Mouse (Mus musculus): ENCODE measurements around the gene Sgpl1. TPM values are rescaled to one million over a fixed set of nuclear protein-coding genes. Genes with fewer than 3 reads are reported as not detected.

The Sgpl1 gene
- polyA plus RNA-seq, 1 experiment from 2014 or later: 59.0 TPM

DNA sequence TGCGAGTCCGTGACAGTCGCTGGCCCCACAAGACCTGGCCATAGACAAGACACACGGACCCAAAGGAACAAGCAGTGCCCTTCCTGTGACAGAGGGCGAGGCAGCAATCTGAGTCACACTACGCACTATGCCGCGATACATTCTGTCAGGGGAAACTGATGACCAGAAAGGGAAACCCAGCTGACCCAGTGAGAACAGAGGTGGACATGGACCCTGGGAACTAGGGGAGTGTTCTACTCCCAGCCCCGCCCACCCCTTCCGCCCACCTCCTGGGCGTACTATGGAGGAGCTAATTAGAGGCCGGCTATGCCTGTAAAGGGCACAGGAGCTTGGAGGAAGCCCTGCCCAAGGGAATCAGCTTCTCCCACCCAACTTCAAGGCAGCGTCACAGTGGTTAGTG lies 78.3 kb downstream of the Sgpl1 start:
- peaks cover 41% of the 10 kb centered on the region for H3K4me1 ChIP-seq
- 0 out of 2 replicates have a peak overlapping the region, but pooled peaks have one; percentile 2 for H3K4me3 ChIP-seq
- no peak overlapping the region for H3K27ac ChIP-seq (replicated peaks)
- 8% methylated on average over 13 of the region's 13 CpGs for WGBS
- no peaks in the 10 kb centered on the region for H3K9me3 ChIP-seq (replicated peaks)
- peaks cover 79% of the 10 kb centered on the region for H3K27me3 ChIP-seq (ENCODE audit: low read depth, poor library complexity, severe bottlenecking)
- H3K36me3 ChIP-seq: no peaks in the 10 kb centered on the region
- DNase-seq (ENCODE audit: low spot score): no peak

DNA sequence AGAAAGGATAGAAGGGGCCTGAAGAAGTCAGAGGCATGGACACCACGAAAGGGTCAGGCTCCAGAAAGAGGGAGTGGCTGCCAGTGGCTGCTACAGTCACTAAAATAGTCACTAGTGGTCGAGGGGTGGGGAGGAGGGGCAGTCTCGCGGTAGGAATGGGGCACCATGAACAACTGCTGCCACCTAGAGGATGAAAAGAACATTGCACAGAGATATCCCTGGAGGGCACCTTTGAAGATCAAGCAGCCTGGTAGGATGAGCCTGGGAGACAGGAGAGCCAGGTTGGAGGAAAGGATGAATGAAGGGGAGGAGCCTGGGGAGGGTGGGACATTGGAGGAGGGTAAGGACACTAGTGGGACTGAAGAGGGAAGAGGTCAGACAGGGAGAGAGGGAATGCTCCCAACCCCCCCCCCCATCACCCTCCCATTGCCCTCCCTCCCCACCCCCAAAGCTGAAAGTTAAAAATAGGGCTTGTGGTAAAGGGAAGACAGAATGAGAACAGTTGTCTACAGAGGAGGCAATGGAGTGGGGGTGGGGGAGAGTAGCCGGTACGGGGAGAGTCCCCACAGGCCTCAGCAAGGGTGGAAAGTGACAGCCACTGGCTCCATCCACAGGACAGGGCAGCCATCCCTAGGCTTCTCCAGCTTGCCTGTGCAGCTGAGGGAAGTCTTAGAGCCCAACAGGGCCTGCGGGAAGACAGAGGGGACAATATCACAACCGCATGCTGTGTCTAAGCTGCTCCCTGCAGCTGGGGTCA lies 78.9 kb downstream of the Sgpl1 start:
- Histone ChIP-seq H3K36me3 (no peaks in the 10 kb centered on the region), H3K27me3 (ENCODE audit: low read depth, poor library complexity, severe bottlenecking) (peaks cover 81% of the 10 kb centered on the region), H3K4me1 (peaks cover 42% of the 10 kb centered on the region), H3K4me3 (0 out of 2 replicates have a peak overlapping the region, but pooled peaks have one; percentile 2), H3K9me3 (replicated peaks) (no peaks in the 10 kb centered on the region), H3K27ac (replicated peaks) (no peak overlapping the region; the same call in 1 of the 2 replicates)
- WGBS: 3% methylated on average over 8 of the region's 8 CpGs
- DNase-seq (ENCODE audit: low spot score): peak; percentile 64

DNA sequence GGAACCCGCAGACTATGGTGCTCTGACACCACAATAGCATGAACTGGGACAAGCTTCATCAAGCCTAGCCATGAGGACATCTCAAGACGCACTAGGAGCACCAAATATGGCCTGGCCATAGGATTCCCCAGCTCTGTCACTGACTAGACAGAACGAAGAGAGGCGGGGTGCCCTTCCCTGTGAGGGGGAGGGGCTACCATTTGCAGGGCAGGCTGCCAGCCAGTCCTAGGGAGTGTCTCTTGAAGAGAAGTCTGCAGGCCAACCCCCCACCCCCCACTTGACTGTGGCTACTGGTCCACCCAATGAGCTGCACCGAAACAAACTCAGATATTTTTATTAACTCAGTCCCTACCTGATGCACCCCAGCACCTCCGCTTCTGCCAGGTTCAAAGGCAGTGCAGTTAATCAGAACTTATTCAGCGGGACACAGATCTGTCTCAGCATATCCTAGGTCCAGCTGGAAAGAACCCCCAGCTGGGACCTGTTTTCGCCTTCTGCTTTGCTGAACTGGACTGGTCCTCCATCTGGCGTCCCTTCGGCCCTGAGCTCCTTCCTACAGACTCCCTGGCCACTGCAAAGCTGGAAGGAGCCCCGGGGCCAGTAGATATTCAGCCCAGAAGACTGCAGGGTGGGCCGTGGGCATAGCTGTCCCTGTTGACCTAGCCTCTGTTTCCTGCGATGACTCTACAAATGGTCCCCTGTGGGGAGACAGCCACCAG lies 82.1 kb downstream of the Sgpl1 start:
- peaks cover 46% of the 10 kb centered on the region for H3K4me1 ChIP-seq
- no peak overlapping the region; the same call in 1 of the 2 replicates for H3K27ac ChIP-seq (replicated peaks)
- WGBS: 55% methylated on average over 13 of the region's 13 CpGs
- peaks cover 82% of the 10 kb centered on the region for H3K27me3 ChIP-seq (ENCODE audit: low read depth, poor library complexity, severe bottlenecking)
- H3K36me3 ChIP-seq: no peaks in the 10 kb centered on the region
- H3K9me3 ChIP-seq (replicated peaks): no peaks in the 10 kb centered on the region
- peak overlapping the region; percentile 34; the same call in 1 of the 2 replicates for H3K4me3 ChIP-seq
- DNase-seq (ENCODE audit: low spot score): no peak

DNA sequence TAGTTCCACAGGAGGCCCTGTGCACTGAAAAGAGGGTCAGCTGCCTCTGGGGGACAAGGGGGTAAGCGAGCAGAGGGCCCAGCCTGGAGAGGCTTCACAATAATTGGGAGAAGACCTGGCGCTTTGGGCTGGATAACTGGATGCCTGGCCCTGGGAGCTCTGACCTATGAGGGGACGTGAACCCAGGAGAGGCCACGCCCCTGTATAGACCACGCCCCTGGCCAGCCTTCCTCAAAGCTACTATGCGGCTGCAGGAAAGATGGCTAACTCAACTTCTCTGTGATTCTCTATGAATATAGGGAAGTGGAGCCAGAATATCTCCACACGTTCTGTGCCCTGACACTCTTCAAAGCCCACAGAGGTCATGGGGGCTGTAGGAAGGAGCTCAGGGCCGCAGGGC lies 82.9 kb downstream of the Sgpl1 start:
- H3K4me1 ChIP-seq: peaks cover 52% of the 10 kb centered on the region
- peaks cover 76% of the 10 kb centered on the region for H3K27me3 ChIP-seq (ENCODE audit: low read depth, poor library complexity, severe bottlenecking)
- H3K4me3 ChIP-seq: peak overlapping the region; percentile 34
- no peaks in the 10 kb centered on the region for H3K36me3 ChIP-seq
- no peaks in the 10 kb centered on the region for H3K9me3 ChIP-seq (replicated peaks)
- H3K27ac ChIP-seq (replicated peaks): peak overlapping the region; percentile 68; the same call in 1 of the 2 replicates
- WGBS: 2% methylated on average over 8 of the region's 8 CpGs
- DNase-seq (ENCODE audit: low spot score): peak; percentile 80

DNA sequence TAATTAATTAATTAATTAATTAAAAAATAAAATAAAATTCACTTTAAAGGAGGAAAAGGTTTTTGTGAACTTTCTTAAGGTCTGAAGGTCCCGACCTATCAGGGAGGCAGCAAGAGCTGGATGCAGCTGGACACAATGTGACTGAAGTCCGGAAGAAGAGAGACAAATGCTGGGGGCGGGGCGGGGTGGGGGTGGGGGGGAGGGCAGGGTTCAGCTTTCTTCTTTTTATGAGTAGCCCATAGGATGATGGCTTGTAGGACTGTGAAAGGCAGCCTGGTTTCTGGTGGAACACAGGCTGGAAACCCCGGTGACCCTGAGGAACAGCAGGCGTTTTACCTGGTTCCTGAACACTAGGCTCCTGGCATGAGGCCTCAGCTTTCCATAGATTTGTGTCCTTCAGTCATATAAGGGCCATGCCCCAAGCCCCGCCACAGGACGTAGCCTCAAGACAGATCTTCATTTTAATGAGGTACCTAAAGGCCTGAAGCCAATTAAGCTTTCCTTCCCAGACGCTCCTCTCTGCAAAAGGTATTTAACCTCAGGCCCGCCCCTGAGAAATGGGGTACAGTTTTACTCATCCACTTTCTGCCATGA lies 84.1 kb downstream of the Sgpl1 start:
- DNase-seq (ENCODE audit: low spot score): no peak
- no peak overlapping the region for H3K4me3 ChIP-seq
- H3K27me3 ChIP-seq (ENCODE audit: low read depth, poor library complexity, severe bottlenecking): peaks cover 78% of the 10 kb centered on the region
- WGBS: 73% methylated on average over 10 of the region's 10 CpGs
- H3K36me3 ChIP-seq: no peaks in the 10 kb centered on the region
- H3K27ac ChIP-seq (replicated peaks): no peak overlapping the region; the same call in 1 of the 2 replicates
- H3K4me1 ChIP-seq: peaks cover 43% of the 10 kb centered on the region
- H3K9me3 ChIP-seq (replicated peaks): no peaks in the 10 kb centered on the region

DNA sequence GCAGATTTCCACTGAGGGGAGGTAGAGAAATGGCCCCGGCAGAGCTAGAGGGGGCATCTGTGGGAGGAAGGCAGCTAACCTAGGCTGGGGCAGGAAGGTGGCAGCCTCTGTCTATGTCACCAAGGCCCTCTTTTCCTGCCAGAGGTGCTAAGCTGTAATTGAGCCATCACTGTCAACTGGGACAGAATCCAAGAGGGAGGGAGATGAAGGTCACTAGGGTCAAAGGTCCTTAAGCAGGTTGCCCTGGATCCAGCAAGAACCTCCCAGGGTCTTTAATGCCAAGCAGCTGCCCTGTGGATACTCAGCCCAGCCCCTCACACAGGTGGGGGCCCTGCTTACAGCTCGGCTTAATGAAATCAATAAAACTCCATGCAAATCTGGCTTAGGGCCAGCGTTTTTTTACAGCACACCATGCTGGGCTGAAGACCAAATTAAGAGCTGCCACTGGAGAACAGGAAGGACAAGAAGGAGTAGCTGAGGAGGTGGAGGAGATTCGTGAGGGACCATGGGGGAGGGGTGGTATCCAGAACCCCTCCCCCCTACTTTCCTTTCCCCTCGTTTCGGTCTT lies 87.9 kb downstream of the Sgpl1 start:
- peaks cover 78% of the 10 kb centered on the region for H3K27me3 ChIP-seq (ENCODE audit: low read depth, poor library complexity, severe bottlenecking)
- peaks cover 26% of the 10 kb centered on the region for H3K4me1 ChIP-seq
- WGBS: 25% methylated on average over 6 of the region's 6 CpGs
- peaks cover 25% of the 10 kb centered on the region for H3K9me3 ChIP-seq (replicated peaks)
- no peak overlapping the region for H3K27ac ChIP-seq (replicated peaks)
- no peaks in the 10 kb centered on the region for H3K36me3 ChIP-seq
- DNase-seq (ENCODE audit: low spot score): peak; percentile 39
- no peak overlapping the region for H3K4me3 ChIP-seq

DNA sequence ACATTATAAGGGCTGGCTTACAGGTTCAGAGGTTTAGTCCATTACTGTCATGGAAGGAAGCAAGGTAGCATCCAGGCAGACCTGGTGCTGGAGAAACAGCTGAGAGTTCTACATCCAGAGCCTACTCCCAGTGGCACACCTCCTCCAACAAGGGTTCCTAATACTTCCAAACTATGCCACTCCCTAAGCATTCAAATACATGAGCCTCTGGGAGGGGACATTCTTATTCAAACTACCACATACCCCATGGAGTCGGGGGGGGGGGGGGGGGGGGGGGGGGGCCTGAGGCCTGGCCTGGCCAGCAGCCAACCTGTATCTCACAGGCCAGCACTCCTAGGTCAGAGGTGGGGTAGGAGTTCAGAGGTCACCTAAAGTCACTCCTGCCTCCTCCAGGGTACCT lies 88.4 kb downstream of the Sgpl1 start:
- Histone ChIP-seq H3K4me1 (peaks cover 21% of the 10 kb centered on the region), H3K9me3 (replicated peaks) (peaks cover 25% of the 10 kb centered on the region), H3K27me3 (ENCODE audit: low read depth, poor library complexity, severe bottlenecking) (peaks cover 78% of the 10 kb centered on the region), H3K4me3 (no peak overlapping the region), H3K36me3 (no peaks in the 10 kb centered on the region), H3K27ac (replicated peaks) (no peak overlapping the region)
- no peak for DNase-seq (ENCODE audit: low spot score)
- no CpG with 5 or more reads among the region's 1 CpGs for WGBS

DNA sequence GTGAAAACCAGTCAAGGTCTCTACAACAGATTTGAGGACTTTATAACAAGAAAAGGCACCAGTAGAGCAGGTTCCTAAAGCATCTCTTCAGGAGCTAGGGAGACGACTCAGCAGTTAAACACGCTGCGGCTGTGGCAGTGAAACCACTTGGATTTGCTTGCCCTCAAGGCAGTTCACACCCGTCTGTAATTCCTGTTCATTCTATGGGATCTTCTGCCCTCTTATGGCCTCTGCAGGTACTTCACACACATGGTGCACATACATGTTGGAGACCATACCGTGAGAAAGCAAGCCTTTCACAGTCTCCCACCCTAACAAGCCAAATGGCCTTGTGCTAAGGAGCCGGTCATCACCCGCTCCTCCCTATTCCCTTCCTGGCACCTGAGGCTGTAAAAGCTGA lies 90.8 kb downstream of the Sgpl1 start:
- Histone ChIP-seq H3K36me3 (no peaks in the 10 kb centered on the region), H3K27ac (replicated peaks) (no peak overlapping the region), H3K27me3 (ENCODE audit: low read depth, poor library complexity, severe bottlenecking) (peaks cover 84% of the 10 kb centered on the region), H3K4me1 (peaks cover 12% of the 10 kb centered on the region), H3K9me3 (replicated peaks) (peaks cover 25% of the 10 kb centered on the region), H3K4me3 (no peak overlapping the region)
- DNase-seq (ENCODE audit: low spot score): no peak
- 95% methylated on average over 7 of the region's 7 CpGs for WGBS

DNA sequence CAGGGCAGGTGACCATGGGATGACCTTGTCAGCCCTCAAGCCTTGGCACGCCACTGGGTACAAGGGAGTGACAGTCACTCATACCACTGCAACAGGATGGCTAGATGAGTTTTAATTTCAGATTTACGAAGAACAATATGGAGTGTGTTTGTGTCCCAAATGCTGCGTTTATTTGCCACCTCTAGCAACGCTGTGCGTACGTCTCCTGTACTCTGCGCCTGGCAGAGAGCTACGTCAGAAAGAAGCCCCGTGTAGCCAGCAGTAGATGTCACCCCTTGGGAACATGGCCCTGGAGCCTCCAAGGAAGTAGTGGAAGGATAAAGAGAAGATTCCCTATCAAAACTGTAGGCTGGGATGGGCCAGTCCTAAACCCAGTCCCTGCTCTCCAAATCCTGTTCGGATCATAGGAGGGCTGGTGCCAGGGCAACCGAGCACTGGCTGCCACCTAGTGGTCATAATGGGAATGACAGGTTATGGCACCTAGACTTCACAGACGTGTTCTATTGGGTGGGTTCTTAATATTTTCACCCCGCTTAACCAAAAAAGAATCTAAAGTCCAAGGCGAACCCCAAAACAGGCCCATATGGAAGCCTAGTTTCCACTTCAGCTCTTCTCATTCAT lies 95.4 kb downstream of the Sgpl1 start:
- WGBS: 63% methylated on average over 14 of the region's 14 CpGs
- peaks cover 17% of the 10 kb centered on the region for H3K9me3 ChIP-seq (replicated peaks)
- no peak overlapping the region for H3K27ac ChIP-seq (replicated peaks)
- peaks cover 83% of the 10 kb centered on the region for H3K27me3 ChIP-seq (ENCODE audit: low read depth, poor library complexity, severe bottlenecking)
- peak; percentile 71 for DNase-seq (ENCODE audit: low spot score)
- no peak overlapping the region for H3K4me3 ChIP-seq
- no peaks in the 10 kb centered on the region for H3K36me3 ChIP-seq
- H3K4me1 ChIP-seq: no peaks in the 10 kb centered on the region

Small RNA genes within 50 kb of the gene (microRNA-seq; reads per million reads assigned to microRNA genes)
- not detected for gene Gm44308

Other genes with a start within 250 kb of the Sgpl1 start
- gene Pcbd1, start 58.4 kb downstream of the Sgpl1 start, polyA plus RNA-seq (2016; fragmentation: Nextera tagmentation; extraction: Ambion mirVana): 21.0 and 29.3 TPM in 2 replicates
- gene Tbata, start 24.3 kb upstream of the Sgpl1 start, polyA plus RNA-seq (2016; fragmentation: Nextera tagmentation; extraction: Ambion mirVana): not detected in 2 replicates
- gene Adamts14, start 125.7 kb upstream of the Sgpl1 start, polyA plus RNA-seq (2016; fragmentation: Nextera tagmentation; extraction: Ambion mirVana): 0.33 and 0.34 TPM in 2 replicates
- not detected in 2 replicates for gene Prf1, start 150.1 kb upstream of the Sgpl1 start, polyA plus RNA-seq (2016; fragmentation: Nextera tagmentation; extraction: Ambion mirVana)
- gene Pald1, start 235.8 kb upstream of the Sgpl1 start, polyA plus RNA-seq (2016; fragmentation: Nextera tagmentation; extraction: Ambion mirVana): 35.8 and 36.1 TPM in 2 replicates